9 mouse cellular contexts compared by ENCODE assay signal in genomic region chr11:101155151-101155550, GRCm38 (mm10). TPM values are rescaled to one million over a fixed set of nuclear protein-coding genes. Genes with fewer than 3 reads are reported as not detected.
DNase-seq lines count a peak whose midpoint lies in the region; ATAC-seq lines count a peak whose summit lies in the region.
"Had no signal": no experiment of that assay in that cellular context is flagged by ENCODE, and none has a peak within 500 bp of the region (broad histone marks: within the 10 kb centered on the region; RNA-seq: fewer than 3 reads in every experiment).

No protein-coding gene starts in this region.

- ATAC-seq in hindbrain, embryonic 13.5 days (ENCODE audit: low FRiP score) = no peak
- ATAC-seq in embryonic facial prominence, embryonic 15.5 days (ENCODE audit: insufficient number of reproducible peaks, low FRiP score, low TSS enrichment, low read depth) = no peak
- no peak for ATAC-seq in midbrain, embryonic 14.5 days (ENCODE audit: low FRiP score, low TSS enrichment)
- no peak for ATAC-seq in megakaryocyte, adult 5-6 weeks (ENCODE audit: poor library complexity, severe bottlenecking)

- H3K9me3 ChIP-seq in hindbrain, embryonic 13.5 days = no peaks in the 10 kb centered on the region
- no peaks in the 10 kb centered on the region for H3K9me3 ChIP-seq in hindbrain, embryonic 10.5 days
- no peaks in the 10 kb centered on the region for H3K9me3 ChIP-seq in embryonic facial prominence, embryonic 10.5 days
- no peaks in the 10 kb centered on the region for H3K9me3 ChIP-seq in embryonic facial prominence, embryonic 15.5 days (replicated peaks)
- no peaks in the 10 kb centered on the region for H3K9me3 ChIP-seq in midbrain, embryonic 14.5 days (ENCODE audit: control insufficient read depth, low read length)

- H3K27me3 ChIP-seq in hindbrain, embryonic 13.5 days = peaks cover 29% of the 10 kb centered on the region
- peaks cover 42% of the 10 kb centered on the region for H3K27me3 ChIP-seq in hindbrain, embryonic 10.5 days (ENCODE audit: insufficient read depth, poor library complexity, severe bottlenecking)
- peaks cover 30% of the 10 kb centered on the region for H3K27me3 ChIP-seq in embryonic facial prominence, embryonic 10.5 days (replicated peaks; ENCODE audit: low read depth, poor library complexity, severe bottlenecking)
- H3K27me3 ChIP-seq in embryonic facial prominence, embryonic 15.5 days = no peaks in the 10 kb centered on the region
- no peaks in the 10 kb centered on the region; the same call in 1 of the 2 replicates for H3K27me3 ChIP-seq in midbrain, embryonic 14.5 days (ENCODE audit: control insufficient read depth, insufficient read depth, low read length)

- peak overlapping the region; percentile 71 for H3K4me2 ChIP-seq in hindbrain, embryonic 13.5 days
- peak overlapping the region; percentile 84 for H3K4me2 ChIP-seq in embryonic facial prominence, embryonic 15.5 days (replicated peaks)
- peak overlapping the region; percentile 76 for H3K4me2 ChIP-seq in midbrain, embryonic 14.5 days (ENCODE audit: low read length)

- 71% methylated on average over 6 of the region's 6 CpGs for WGBS in hindbrain, embryonic 13.5 days
- 67% methylated on average over 6 of the region's 6 CpGs for WGBS in hindbrain, embryonic 10.5 days
- 69% methylated on average over 6 of the region's 6 CpGs for WGBS in embryonic facial prominence, embryonic 10.5 days
- WGBS in embryonic facial prominence, embryonic 15.5 days = 55% methylated on average over 6 of the region's 6 CpGs
- WGBS in midbrain, embryonic 14.5 days = 71% methylated on average over 6 of the region's 6 CpGs

- H3K9ac ChIP-seq in hindbrain, embryonic 13.5 days = no peak overlapping the region; the same call in 1 of the 2 replicates
- no peak overlapping the region for H3K9ac ChIP-seq in embryonic facial prominence, embryonic 15.5 days
- no peak overlapping the region; the same call in 1 of the 2 replicates for H3K9ac ChIP-seq in midbrain, embryonic 14.5 days (replicated peaks; ENCODE audit: low read length)

- peak overlapping the region; percentile 95 for H3K27ac ChIP-seq in hindbrain, embryonic 13.5 days
- H3K27ac ChIP-seq in hindbrain, embryonic 10.5 days = no peak overlapping the region
- H3K27ac ChIP-seq in embryonic facial prominence, embryonic 10.5 days (replicated peaks) = no peak overlapping the region
- no peak overlapping the region for H3K27ac ChIP-seq in embryonic facial prominence, embryonic 15.5 days (replicated peaks)
- H3K27ac ChIP-seq in midbrain, embryonic 14.5 days (replicated peaks; ENCODE audit: low read depth, low read length) = peak overlapping the region; percentile 93
- H3K27ac ChIP-seq: macrophage had no signal

- H3K36me3 ChIP-seq in hindbrain, embryonic 13.5 days = 0 out of 2 replicates have a peak, but pooled peaks cover 5% of the 10 kb centered on the region
- no peaks in the 10 kb centered on the region for H3K36me3 ChIP-seq in hindbrain, embryonic 10.5 days
- H3K36me3 ChIP-seq in embryonic facial prominence, embryonic 10.5 days (replicated peaks) = no peaks in the 10 kb centered on the region
- no peaks in the 10 kb centered on the region for H3K36me3 ChIP-seq in embryonic facial prominence, embryonic 15.5 days
- no peaks in the 10 kb centered on the region for H3K36me3 ChIP-seq in midbrain, embryonic 14.5 days (ENCODE audit: control insufficient read depth, insufficient read depth, low read length)

- no peak for DNase-seq in hindbrain, embryonic 10.5 days (ENCODE audit: low spot score)
- DNase-seq in embryonic facial prominence, embryonic 10.5 days (ENCODE audit: low spot score) = no peak
- DNase-seq in midbrain, embryonic 14.5 days = no peak
- no peak for DNase-seq in adrenal gland, adult 8-10 months

- peak overlapping the region; percentile 49; the same call in 1 of the 2 replicates for H3K4me3 ChIP-seq in hindbrain, embryonic 13.5 days
- no peak overlapping the region; the same call in 1 of the 2 replicates for H3K4me3 ChIP-seq in hindbrain, embryonic 10.5 days
- H3K4me3 ChIP-seq in embryonic facial prominence, embryonic 10.5 days = peak overlapping the region; percentile 55; the same call in 1 of the 2 replicates
- H3K4me3 ChIP-seq in embryonic facial prominence, embryonic 15.5 days (replicated peaks) = peak overlapping the region; percentile 48; the same call in 1 of the 2 replicates
- H3K4me3 ChIP-seq in midbrain, embryonic 14.5 days (replicated peaks; ENCODE audit: low read depth, low read length) = no peak overlapping the region

- peaks cover 17% of the 10 kb centered on the region for H3K4me1 ChIP-seq in hindbrain, embryonic 13.5 days (replicated peaks)
- H3K4me1 ChIP-seq in hindbrain, embryonic 10.5 days (replicated peaks) = peaks cover 14% of the 10 kb centered on the region
- peaks cover 21% of the 10 kb centered on the region for H3K4me1 ChIP-seq in embryonic facial prominence, embryonic 10.5 days
- H3K4me1 ChIP-seq in embryonic facial prominence, embryonic 15.5 days = peaks cover 15% of the 10 kb centered on the region
- peaks cover 15% of the 10 kb centered on the region for H3K4me1 ChIP-seq in midbrain, embryonic 14.5 days (ENCODE audit: control insufficient read depth, insufficient read depth, low read length)

RNA-seq across cellular contexts. Expression of gene Tubg2, which starts 0.6 kb away (rescaled TPM):
- polyA plus RNA-seq in hindbrain, embryonic 13.5 days (2015; fragmentation: Nextera tagmentation; extraction: Ambion mirVana) = 34.6 and 38.2 TPM in 2 replicates
- 2.8 and 4.8 TPM in 2 replicates for polyA plus RNA-seq in hindbrain, embryonic 10.5 days (2016; fragmentation: Nextera tagmentation; extraction: Ambion mirVana)
- 4.9 and 5.7 TPM in 2 replicates for polyA plus RNA-seq in embryonic facial prominence, embryonic 10.5 days (2016; fragmentation: Nextera tagmentation; extraction: Ambion mirVana)
- 11.1 and 11.9 TPM in 2 replicates for polyA plus RNA-seq in embryonic facial prominence, embryonic 15.5 days (2015; fragmentation: Nextera tagmentation; extraction: Ambion mirVana)
- 42.2 and 56.0 TPM in 2 replicates for polyA plus RNA-seq in midbrain, embryonic 14.5 days (2014; fragmentation: Nextera tagmentation; extraction: Ambion mirVana)
- total RNA-seq in adrenal gland, adult 8-10 months (2022) = 10 to 100 TPM in 2 of 4 experiments, 1 to 10 TPM in 2; 6.1 to 11.1 (median 9.9) TPM
- not detected in 2 replicates for total RNA-seq in megakaryocyte, adult 5-6 weeks (2015)
- not detected in 2 replicates for total RNA-seq in megakaryocyte, adult 5-6 weeks (2017)
- total RNA-seq: MEL had no signal

RNA-seq across cellular contexts. Expression of gene Cntnap1, which starts 15.2 kb away (rescaled TPM):
- 2.6 and 2.8 TPM in 2 replicates for polyA plus RNA-seq in hindbrain, embryonic 13.5 days (2015; fragmentation: Nextera tagmentation; extraction: Ambion mirVana)
- 0.29 and 0.71 TPM in 2 replicates for polyA plus RNA-seq in hindbrain, embryonic 10.5 days (2016; fragmentation: Nextera tagmentation; extraction: Ambion mirVana)
- polyA plus RNA-seq in embryonic facial prominence, embryonic 10.5 days (2016; fragmentation: Nextera tagmentation; extraction: Ambion mirVana) = 0.23 and 0.31 TPM in 2 replicates
- 2.0 and 2.2 TPM in 2 replicates for polyA plus RNA-seq in embryonic facial prominence, embryonic 15.5 days (2015; fragmentation: Nextera tagmentation; extraction: Ambion mirVana)
- polyA plus RNA-seq in midbrain, embryonic 14.5 days (2014; fragmentation: Nextera tagmentation; extraction: Ambion mirVana) = 2.3 and 2.8 TPM in 2 replicates
- 1 to 10 TPM; 5.7 to 7.4 (median 6.4) TPM for total RNA-seq in adrenal gland, adult 8-10 months (2022)
- not detected in 2 replicates for total RNA-seq in megakaryocyte, adult 5-6 weeks (2015)
- 0.07 TPM in 1 of 2 replicates, not detected in the other for total RNA-seq in megakaryocyte, adult 5-6 weeks (2017)
- total RNA-seq: MEL had no signal

RNA-seq across cellular contexts. Expression of gene Plekhh3, which starts 16.0 kb away (rescaled TPM):
- 8.7 and 10.2 TPM in 2 replicates for polyA plus RNA-seq in hindbrain, embryonic 13.5 days (2015; fragmentation: Nextera tagmentation; extraction: Ambion mirVana)
- 5.8 and 11.8 TPM in 2 replicates for polyA plus RNA-seq in hindbrain, embryonic 10.5 days (2016; fragmentation: Nextera tagmentation; extraction: Ambion mirVana)
- polyA plus RNA-seq in embryonic facial prominence, embryonic 10.5 days (2016; fragmentation: Nextera tagmentation; extraction: Ambion mirVana) = 3.7 and 4.0 TPM in 2 replicates
- polyA plus RNA-seq in embryonic facial prominence, embryonic 15.5 days (2015; fragmentation: Nextera tagmentation; extraction: Ambion mirVana) = 27.2 and 28.7 TPM in 2 replicates
- 8.2 and 8.4 TPM in 2 replicates for polyA plus RNA-seq in midbrain, embryonic 14.5 days (2014; fragmentation: Nextera tagmentation; extraction: Ambion mirVana)
- total RNA-seq in adrenal gland, adult 8-10 months (2022) = 10 to 100 TPM; 26.9 to 44.3 (median 30.4) TPM
- 0.96 and 1.6 TPM in 2 replicates for total RNA-seq in megakaryocyte, adult 5-6 weeks (2015)
- total RNA-seq in megakaryocyte, adult 5-6 weeks (2017) = 1.8 and 3.8 TPM in 2 replicates

RNA-seq across cellular contexts. Expression of gene Ccr10, which starts 20.1 kb away (rescaled TPM):
- polyA plus RNA-seq in hindbrain, embryonic 13.5 days (2015; fragmentation: Nextera tagmentation; extraction: Ambion mirVana) = 0.13 and 0.18 TPM in 2 replicates
- polyA plus RNA-seq in hindbrain, embryonic 10.5 days (2016; fragmentation: Nextera tagmentation; extraction: Ambion mirVana) = 0.15 and 0.20 TPM in 2 replicates
- polyA plus RNA-seq in embryonic facial prominence, embryonic 10.5 days (2016; fragmentation: Nextera tagmentation; extraction: Ambion mirVana) = 0.16 TPM in 1 of 2 replicates, not detected in the other
- polyA plus RNA-seq in embryonic facial prominence, embryonic 15.5 days (2015; fragmentation: Nextera tagmentation; extraction: Ambion mirVana) = 0.24 and 0.50 TPM in 2 replicates
- 0.16 TPM in 1 of 2 replicates, not detected in the other for polyA plus RNA-seq in midbrain, embryonic 14.5 days (2014; fragmentation: Nextera tagmentation; extraction: Ambion mirVana)
- total RNA-seq in adrenal gland, adult 8-10 months (2022) = under 1 TPM; 0.15 to 0.70 (median 0.36) TPM
- 0.11 TPM in 1 of 2 replicates, not detected in the other for total RNA-seq in megakaryocyte, adult 5-6 weeks (2015)
- 0.07 and 0.37 TPM in 2 replicates for total RNA-seq in megakaryocyte, adult 5-6 weeks (2017)
- total RNA-seq: MEL had no signal
- polyA plus RNA-seq: macrophage had no signal

RNA-seq across cellular contexts. Expression of gene Tubg1, which starts 35.4 kb away (rescaled TPM):
- polyA plus RNA-seq in hindbrain, embryonic 13.5 days (2015; fragmentation: Nextera tagmentation; extraction: Ambion mirVana) = 79.6 and 84.0 TPM in 2 replicates
- 136 and 141 TPM in 2 replicates for polyA plus RNA-seq in hindbrain, embryonic 10.5 days (2016; fragmentation: Nextera tagmentation; extraction: Ambion mirVana)
- polyA plus RNA-seq in embryonic facial prominence, embryonic 10.5 days (2016; fragmentation: Nextera tagmentation; extraction: Ambion mirVana) = 135 and 142 TPM in 2 replicates
- polyA plus RNA-seq in embryonic facial prominence, embryonic 15.5 days (2015; fragmentation: Nextera tagmentation; extraction: Ambion mirVana) = 69.7 and 73.4 TPM in 2 replicates
- polyA plus RNA-seq in midbrain, embryonic 14.5 days (2014; fragmentation: Nextera tagmentation; extraction: Ambion mirVana) = 73.3 and 75.5 TPM in 2 replicates
- 10 to 100 TPM; 34.2 to 43.3 (median 36.8) TPM for total RNA-seq in adrenal gland, adult 8-10 months (2022)
- 14.5 and 15.2 TPM in 2 replicates for total RNA-seq in megakaryocyte, adult 5-6 weeks (2015)
- 32.2 and 34.4 TPM in 2 replicates for total RNA-seq in megakaryocyte, adult 5-6 weeks (2017)

Comparison
In these comparisons a context has a peak if more than half of its experiments do, and no peak if none do; other contexts are left out.
1. H3K27ac ChIP-seq: peak in hindbrain, embryonic 13.5 days (single experiment) and midbrain, embryonic 14.5 days (single experiment); none in hindbrain, embryonic 10.5 days (single experiment), embryonic facial prominence, embryonic 10.5 days (single experiment) and embryonic facial prominence, embryonic 15.5 days (single experiment).
2. H3K4me3 ChIP-seq: peak in hindbrain, embryonic 13.5 days (single experiment), embryonic facial prominence, embryonic 10.5 days (single experiment) and embryonic facial prominence, embryonic 15.5 days (single experiment); none in hindbrain, embryonic 10.5 days (single experiment) and midbrain, embryonic 14.5 days (single experiment).
3. Peak in every context shown above with its lines, with median percentiles within 50 percentile points of each other: H3K4me2 ChIP-seq.